Mouse (Mus musculus): ENCODE measurements around the gene Pigk.

DNA sequence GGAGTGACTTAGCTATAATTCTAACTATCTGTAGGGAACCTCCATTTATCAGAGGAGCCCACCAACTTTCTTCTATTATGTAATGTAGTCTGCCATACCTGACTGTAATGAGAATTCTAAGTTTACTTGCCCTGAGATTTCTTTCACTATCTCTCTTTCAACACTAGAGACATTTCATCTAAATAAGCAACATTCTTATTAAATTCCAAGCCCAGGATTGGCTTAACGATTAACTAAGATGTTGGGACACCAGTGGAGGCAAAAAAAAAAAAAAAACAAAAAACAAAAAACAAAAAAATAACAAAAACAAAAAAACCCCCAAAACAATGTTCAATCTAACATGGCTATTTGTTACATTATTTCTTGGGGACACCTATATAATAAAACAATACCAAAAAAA, 39.0 kb downstream of the Pigk start:
- TF ChIP-seq CHD2 (IDR thresholded peaks at IDR 0.05; ENCODE audit: low read depth, low read length) (no peak), ZNF384 (IDR thresholded peaks at IDR 0.05; ENCODE audit: low read depth, low read length) (no peak)

All from ES-E14 (cell line).